Mouse (Mus musculus): ENCODE results near the gene Hspa12b.

- TF ChIP-seq CTCF (IDR thresholded peaks at IDR 0.05; ENCODE audit: control insufficient read depth, insufficient read depth, insufficient replicate concordance, low read depth, low read length) (no peak), POLR2A (IDR thresholded peaks at IDR 0.05; ENCODE audit: control insufficient read depth, low read depth, low read length) (no peak)
These were observed 50.9 kb downstream of the Hspa12b start for GRCm38 (mm10) chr2:131177932-131178331.
